Comparison of ENCODE assay signal across 1 mouse cellular context in genomic region chr4:139177921-139178320, GRCm38 (mm10).
TF ChIP-seq lines count a peak whose summit lies in the region.

No protein-coding gene starts in this region.

TF ChIP-seq in MEL, 35 proteins besides CTCF, POLR2A, EP300 and RAD21:
- TF ChIP-seq MAX (IDR thresholded peaks at IDR 0.05; ENCODE audit: low read length), result no peak
- no peak for TF ChIP-seq MAZ (IDR thresholded peaks at IDR 0.05; ENCODE audit: low read depth, low read length)
- TF ChIP-seq NRF1 (IDR thresholded peaks at IDR 0.05; ENCODE audit: insufficient read depth, low read depth, low read length, poor library complexity, severe bottlenecking), result no peak
- peak; percentile 48 for TF ChIP-seq SMC3 (IDR thresholded peaks at IDR 0.05; ENCODE audit: low read depth, low read length)
- TF ChIP-seq POLR2AphosphoS2 (IDR thresholded peaks at IDR 0.05; ENCODE audit: low read length), result no peak
